Mouse (Mus musculus) cerebral cortex, adult 2 months (tissue): ENCODE data around the gene Nmnat2.

Experiments used
- WGBS: fragments of 180-500 bp; shearing (Covaris S2); methylation state at CpG from one replicate; pipeline ENCODE4 v1.1.7; 2018; 5-methylcytosine and 5-hydroxymethylcytosine counted together

Gene Nmnat2

GRCm38 (mm10) chr1:153054112-153054821, 99.5 kb downstream of the Nmnat2 start:
- 35% methylated on average over 11 of the region's 11 CpGs for WGBS

- WGBS, result 85% methylated on average over 7 of the region's 7 CpGs
Measured at GRCm38 (mm10) chr1:153058290-153058689, 103.5 kb downstream of the Nmnat2 start.

GRCm38 (mm10) chr1:153059626-153060025, 104.8 kb downstream of the Nmnat2 start:
- 85% methylated on average over 9 of the region's 9 CpGs for WGBS

GRCm38 (mm10) chr1:153062547-153062946, 107.8 kb downstream of the Nmnat2 start:
- WGBS, result 57% methylated on average over 7 of the region's 7 CpGs

- WGBS, result 74% methylated on average over 9 of the region's 9 CpGs
Measured at GRCm38 (mm10) chr1:153064784-153065390, 110.1 kb downstream of the Nmnat2 start.

DNA sequence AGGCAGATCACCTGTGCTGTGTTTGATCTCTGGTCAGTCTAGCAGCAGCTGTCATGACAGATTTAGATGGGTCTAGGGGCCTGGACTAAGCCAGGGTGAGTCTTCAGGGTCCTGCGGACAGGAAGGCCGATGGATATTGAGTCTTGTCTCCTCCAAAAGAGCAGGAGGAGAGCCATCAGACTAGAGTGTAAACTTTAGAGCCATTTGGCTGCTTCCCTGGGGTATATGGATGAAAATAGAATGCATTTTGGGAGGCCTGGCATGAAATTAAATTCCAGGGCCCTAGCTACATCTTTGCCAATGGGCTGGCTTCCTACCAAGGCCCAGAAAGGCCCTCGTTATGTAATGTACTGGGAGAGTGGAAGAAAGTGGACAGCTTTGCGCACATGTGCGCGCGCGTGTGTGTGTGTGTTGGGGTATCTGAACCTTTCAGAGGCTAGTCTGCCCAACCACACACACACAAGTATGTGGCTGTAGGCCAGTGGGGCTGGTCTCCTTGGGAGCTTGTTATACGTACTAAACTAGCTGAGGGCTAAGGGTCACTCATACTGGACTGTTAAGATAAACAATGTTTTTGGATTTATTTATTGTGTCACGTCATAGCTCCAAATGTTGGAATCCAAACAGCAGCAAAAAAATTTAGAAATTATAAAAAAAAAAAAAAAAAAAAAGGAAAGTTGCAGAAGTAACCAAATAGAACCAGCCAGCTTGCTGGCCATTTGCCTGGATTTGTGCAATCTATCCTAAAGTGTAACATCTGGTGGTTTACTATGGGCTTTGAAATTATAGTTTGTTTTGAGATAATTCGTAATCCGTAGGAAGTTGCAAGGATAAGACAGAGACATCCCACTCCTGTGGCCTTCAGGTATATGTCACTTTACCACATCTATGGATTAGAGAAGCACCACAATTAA, 110.9 kb downstream of the Nmnat2 start:
- WGBS, result 52% methylated on average over 12 of the region's 12 CpGs

- WGBS, result 48% methylated on average over 4 of the region's 4 CpGs
Measured at GRCm38 (mm10) chr1:153066387-153066781, 111.6 kb downstream of the Nmnat2 start.

DNA sequence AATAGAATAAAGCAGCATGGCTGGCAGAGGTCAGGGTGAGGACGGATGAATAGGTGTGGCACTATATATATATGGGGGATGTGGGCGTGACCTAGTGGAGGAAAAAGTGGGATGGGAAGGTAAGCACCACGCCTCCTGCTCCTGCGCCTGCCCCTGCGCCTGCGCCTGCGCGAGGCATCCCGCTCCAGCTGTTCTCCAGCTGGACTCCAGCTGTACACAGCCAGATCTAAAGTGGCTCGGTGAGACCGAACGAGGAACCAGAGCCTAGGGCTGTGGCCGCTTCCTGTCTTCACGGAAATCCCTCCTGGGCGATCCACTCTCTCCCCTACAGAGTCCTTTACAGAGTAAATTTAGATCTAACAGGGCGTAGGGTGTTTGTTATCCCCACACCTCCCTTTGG, 116.8 kb downstream of the Nmnat2 start:
- 61% methylated on average over 16 of the region's 16 CpGs for WGBS

- WGBS, result 79% methylated on average over 12 of the region's 12 CpGs
Measured at GRCm38 (mm10) chr1:153071995-153072394, 117.2 kb downstream of the Nmnat2 start.

- WGBS, result 73% methylated on average over 10 of the region's 10 CpGs
Measured at GRCm38 (mm10) chr1:153072711-153073110, 117.9 kb downstream of the Nmnat2 start.

DNA sequence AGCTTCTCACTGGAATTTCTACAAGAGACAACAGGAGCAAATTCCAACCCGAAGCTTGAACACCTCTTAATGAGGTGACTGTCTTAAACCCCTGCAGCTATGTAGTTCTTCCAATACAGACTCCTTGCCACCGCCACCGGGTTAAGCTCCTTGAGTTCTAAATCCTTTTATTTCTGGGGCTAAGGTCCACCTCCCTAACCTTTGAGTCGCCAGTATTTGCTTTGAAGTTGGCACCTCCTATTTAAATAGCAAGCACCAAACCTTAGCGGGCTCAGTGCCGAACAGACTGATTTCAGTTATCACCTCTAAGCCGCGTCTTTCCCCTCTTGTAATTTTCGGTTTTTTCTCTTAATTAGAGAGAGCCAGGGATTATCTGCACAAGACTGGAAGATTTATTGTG, 118.6 kb downstream of the Nmnat2 start:
- WGBS, result 73% methylated on average over 9 of the region's 9 CpGs

DNA sequence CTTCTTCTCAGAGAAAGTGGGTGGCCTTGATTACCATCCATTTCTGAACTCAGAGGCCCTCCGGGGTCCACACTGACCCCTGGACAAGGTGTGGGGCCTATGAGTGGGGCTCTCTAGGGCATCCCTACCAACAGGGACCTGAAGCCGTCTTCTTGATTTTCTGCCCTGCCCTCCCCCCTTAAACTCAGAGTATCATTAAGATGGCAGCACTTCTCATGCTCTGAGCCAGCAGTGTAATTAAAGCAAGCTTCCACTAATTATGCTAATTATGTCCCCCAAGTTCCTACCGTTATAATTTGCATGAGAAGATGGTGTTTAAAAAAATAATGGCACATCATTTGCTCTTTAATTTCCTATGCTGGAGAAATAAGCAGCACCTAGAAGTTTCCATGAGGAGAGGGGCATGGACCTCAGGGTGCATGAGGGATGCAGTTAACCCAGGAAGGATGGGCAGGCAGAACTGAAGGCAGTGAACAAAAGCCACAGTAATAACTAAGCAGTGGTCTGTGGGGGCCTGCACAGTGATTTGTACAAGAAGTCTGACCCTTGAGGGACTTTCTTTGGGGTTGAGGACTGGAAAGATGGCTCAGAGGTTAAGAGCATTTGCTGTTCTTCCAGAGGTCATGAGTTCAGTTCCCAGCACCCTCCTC, 120.4 kb downstream of the Nmnat2 start:
- 46% methylated on average over 3 of the region's 3 CpGs for WGBS

- WGBS, result 56% methylated on average over 6 of the region's 6 CpGs
Measured at GRCm38 (mm10) chr1:153075955-153076354, 121.2 kb downstream of the Nmnat2 start.

DNA sequence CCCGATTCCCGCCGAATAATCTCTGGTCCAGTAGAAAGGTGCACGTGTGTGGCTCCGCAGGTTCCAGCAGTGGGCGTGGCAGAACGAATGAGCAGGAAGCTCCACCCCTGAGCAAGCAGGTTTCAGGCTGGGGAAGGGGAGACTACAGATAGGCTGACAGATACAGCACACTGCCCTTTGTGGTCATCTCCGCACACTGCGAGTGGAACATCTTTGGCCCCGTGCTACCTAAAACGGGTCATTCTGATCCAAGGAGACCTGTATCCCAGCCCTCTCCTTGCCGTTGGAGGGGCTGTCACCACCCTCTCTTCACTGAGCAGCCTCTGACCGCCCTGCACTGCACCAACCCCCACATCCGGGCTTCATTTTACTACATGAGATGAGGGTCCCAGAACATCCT, 128.4 kb downstream of the Nmnat2 start:
- 94% methylated on average over 10 of the region's 14 CpGs for WGBS

GRCm38 (mm10) chr1:153084191-153084590, 129.4 kb downstream of the Nmnat2 start:
- 35% methylated on average over 6 of the region's 6 CpGs for WGBS

GRCm38 (mm10) chr1:153085198-153085597, 130.4 kb downstream of the Nmnat2 start:
- WGBS, result 93% methylated on average over 5 of the region's 5 CpGs

- WGBS, result 80% methylated on average over 5 of the region's 5 CpGs
Measured at GRCm38 (mm10) chr1:153087771-153088170, 133.0 kb downstream of the Nmnat2 start.

GRCm38 (mm10) chr1:153090081-153090480, 135.3 kb downstream of the Nmnat2 start:
- 77% methylated on average over 2 of the region's 2 CpGs for WGBS

GRCm38 (mm10) chr1:153090807-153091206, 136.0 kb downstream of the Nmnat2 start:
- WGBS, result 91% methylated on average over 4 of the region's 4 CpGs

GRCm38 (mm10) chr1:153091438-153092236, 136.8 kb downstream of the Nmnat2 start:
- WGBS, result 70% methylated on average over 9 of the region's 9 CpGs
